Mouse (Mus musculus) CH12.LX (cell line): Measurements from ENCODE around the gene Wnt6. TPM values are rescaled to one million over a fixed set of nuclear protein-coding genes. Genes with fewer than 3 reads are reported as not detected.

Source experiments
- DNase-seq: peaks from one replicate; pipeline ENCODE4 v3.0.0-alpha.2; 2013; ENCODE audit errors: extremely low read depth
- H3K27ac ChIP-seq: 2 replicates; pipeline ENCODE4 v1.5.1; 2012; ENCODE audit warnings: low read depth, mild to moderate bottlenecking, control low read depth, moderate library complexity; ENCODE audit not compliant: insufficient read depth
- H3K27me3 ChIP-seq: replicated peaks from 2 replicates; pipeline ENCODE3; 2012; ENCODE audit warnings: inconsistent platforms
- H3K36me3 ChIP-seq, 2 experiments: replicated peaks in 1 of 2; 2 replicates each; pipeline versions ENCODE3 to v1.6.1; 2012; ENCODE audit warnings: inconsistent platforms in 1 of 2, low read length in 1 of 2, mild to moderate bottlenecking in 1 of 2, mixed read lengths in 1 of 2, moderate library complexity in 1 of 2; ENCODE audit not compliant: control insufficient read depth in 1 of 2, insufficient read depth in 1 of 2
- H3K4me1 ChIP-seq, 2 experiments: 2 replicates each; pipeline ENCODE4 v1.6.1; 2012; ENCODE audit warnings: inconsistent platforms in 1 of 2, moderate library complexity in 1 of 2; ENCODE audit not compliant: insufficient read depth in 2 of 2, control insufficient read depth in 1 of 2
- H3K4me2 ChIP-seq: 2 replicates; pipeline ENCODE4 v1.6.1; 2012; ENCODE audit warnings: low read depth, mild to moderate bottlenecking, control low read depth; ENCODE audit not compliant: poor library complexity, insufficient read depth, severe bottlenecking
- H3K4me3 ChIP-seq, 3 experiments: fragments of 150-350 bp in 1 of 3; sonication (generic) in 1 of 3; replicated peaks in 1 of 3; 2 replicates each; pipeline versions ENCODE3 to v1.5.1; 2011 to 2012; ENCODE audit warnings: low read depth in 2 of 3, low read length in 2 of 3, mild to moderate bottlenecking in 2 of 3, moderate library complexity in 2 of 3, control low read depth in 1 of 3, improper control_type of control experiment in 1 of 3, inconsistent platforms in 1 of 3, mixed read lengths in 1 of 3; ENCODE audit not compliant: poor library complexity in 1 of 3
- H3K79me2 ChIP-seq: replicated peaks from 2 replicates; pipeline ENCODE4 v1.6.1; 2012; ENCODE audit warnings: mild to moderate bottlenecking, moderate library complexity; ENCODE audit not compliant: control insufficient read depth, poor library complexity, insufficient read depth, severe bottlenecking; ENCODE audit errors: extremely low read depth
- H3K9ac ChIP-seq: 2 replicates; pipeline ENCODE4 v1.6.1; 2012; ENCODE audit warnings: low read depth, mild to moderate bottlenecking, control low read depth, moderate library complexity; ENCODE audit not compliant: insufficient read depth
- H3K9me3 ChIP-seq: replicated peaks from 2 replicates; pipeline ENCODE3; 2012; ENCODE audit warnings: low read length, inconsistent platforms, mixed read lengths
- BHLHE40 ChIP-seq: IDR thresholded peaks from 2 replicates; pipeline ENCODE4 v1.6.1; 2011; ENCODE audit warnings: mild to moderate bottlenecking, low read depth, low read length, improper control_type of control experiment
- CHD2 ChIP-seq: IDR thresholded peaks from 2 replicates; pipeline ENCODE4 v1.6.1; 2011; ENCODE audit warnings: low read length, improper control_type of control experiment
- CTCF ChIP-seq, 2 experiments: IDR thresholded peaks in 1 of 2; conservative IDR thresholded peaks in 1 of 2; 2 replicates each; pipeline ENCODE4 v1.5.1; 2011 to 2012; ENCODE audit warnings: low read depth in 2 of 2, low read length in 2 of 2, improper control_type of control experiment in 1 of 2, inconsistent platforms in 1 of 2, mild to moderate bottlenecking in 1 of 2, moderate library complexity in 1 of 2
- E2F4 ChIP-seq: IDR thresholded peaks from 2 replicates; pipeline ENCODE4 v1.6.1; 2011; ENCODE audit warnings: low read depth, low read length, improper control_type of control experiment; ENCODE audit not compliant: insufficient replicate concordance
- EP300 ChIP-seq: IDR thresholded peaks from 2 replicates; pipeline ENCODE4 v1.6.1; 2011; ENCODE audit warnings: low read length, improper control_type of control experiment
- ETS1 ChIP-seq: conservative IDR thresholded peaks from 2 replicates; pipeline ENCODE4 v1.6.1; 2012; ENCODE audit warnings: low read depth, mild to moderate bottlenecking, inconsistent platforms, low read length, improper control_type of control experiment, moderate library complexity
- HCFC1 ChIP-seq: IDR thresholded peaks from 2 replicates; pipeline ENCODE4 v1.6.1; 2012; ENCODE audit warnings: low read depth, mild to moderate bottlenecking, inconsistent platforms, low read length, improper control_type of control experiment
- IRF4 ChIP-seq: IDR thresholded peaks from 2 replicates; pipeline ENCODE4 v1.6.1; 2014; ENCODE audit warnings: low read depth, mild to moderate bottlenecking, inconsistent platforms, low read length, improper control_type of control experiment
- JUN ChIP-seq: IDR thresholded peaks from 2 replicates; pipeline ENCODE4 v1.6.1; 2011; ENCODE audit warnings: low read depth, mild to moderate bottlenecking, low read length, improper control_type of control experiment, moderate library complexity; ENCODE audit not compliant: insufficient read depth
- JUND ChIP-seq: conservative IDR thresholded peaks from 2 replicates; pipeline ENCODE4 v1.6.1; 2011; ENCODE audit warnings: low read depth, low read length, improper control_type of control experiment
- KAT2A ChIP-seq: IDR thresholded peaks from 2 replicates; pipeline ENCODE4 v1.6.1; 2012; ENCODE audit warnings: low read length, improper control_type of control experiment, inconsistent platforms; ENCODE audit not compliant: insufficient replicate concordance
- MAFK ChIP-seq: IDR thresholded peaks from 2 replicates; pipeline ENCODE4 v1.6.1; 2011; ENCODE audit warnings: low read length, improper control_type of control experiment; ENCODE audit not compliant: insufficient replicate concordance
- MAX ChIP-seq: IDR thresholded peaks from 2 replicates; pipeline ENCODE4 v1.6.1; 2011; ENCODE audit warnings: low read length, improper control_type of control experiment
- MAZ ChIP-seq: IDR thresholded peaks from 2 replicates; pipeline ENCODE4 v1.6.1; 2012; ENCODE audit warnings: low read depth, mild to moderate bottlenecking, inconsistent platforms, low read length, improper control_type of control experiment, moderate library complexity
- MEF2A ChIP-seq: IDR thresholded peaks from 2 replicates; pipeline ENCODE4 v1.6.1; 2014; ENCODE audit warnings: low read depth, mild to moderate bottlenecking, inconsistent platforms, low read length, improper control_type of control experiment, borderline replicate concordance
- MXI1 ChIP-seq: IDR thresholded peaks from 2 replicates; pipeline ENCODE4 v1.6.1; 2011; ENCODE audit warnings: mild to moderate bottlenecking, low read depth, low read length, improper control_type of control experiment
- MYC ChIP-seq: IDR thresholded peaks from 2 replicates; pipeline ENCODE4 v1.6.1; 2011; ENCODE audit warnings: low read depth, mild to moderate bottlenecking, improper control_type of control experiment, low read length
- NELFE ChIP-seq: IDR thresholded peaks from 2 replicates; pipeline ENCODE4 v1.6.1; 2011; ENCODE audit warnings: low read depth, low read length, improper control_type of control experiment
- PAX5 ChIP-seq: IDR thresholded peaks from 2 replicates; pipeline ENCODE4 v1.6.1; 2012; ENCODE audit warnings: low read length, inconsistent platforms, mixed read lengths
- POLR2A ChIP-seq: IDR thresholded peaks from 2 replicates; pipeline ENCODE4 v1.6.1; 2011; ENCODE audit warnings: low read depth, mild to moderate bottlenecking, improper control_type of control experiment, low read length
- RAD21 ChIP-seq: IDR thresholded peaks from 2 replicates; pipeline ENCODE4 v1.6.1; 2011; ENCODE audit warnings: low read depth, mild to moderate bottlenecking, low read length, improper control_type of control experiment, moderate library complexity
- RCOR1 ChIP-seq: conservative IDR thresholded peaks from 2 replicates; pipeline ENCODE4 v1.6.1; 2012; ENCODE audit warnings: low read depth, mild to moderate bottlenecking, inconsistent platforms, low read length, improper control_type of control experiment
- SIN3A ChIP-seq: IDR thresholded peaks from 2 replicates; pipeline ENCODE4 v1.6.1; 2012; ENCODE audit warnings: low read length, improper control_type of control experiment, inconsistent platforms
- SMC3 ChIP-seq: IDR thresholded peaks from 2 replicates; pipeline ENCODE4 v1.6.1; 2011; ENCODE audit warnings: low read depth, low read length, improper control_type of control experiment
- TBP ChIP-seq: conservative IDR thresholded peaks from 2 replicates; pipeline ENCODE4 v1.6.1; 2011; ENCODE audit warnings: low read depth, low read length, improper control_type of control experiment
- TCF12 ChIP-seq: IDR thresholded peaks from 2 replicates; pipeline ENCODE4 v1.6.1; 2014; ENCODE audit warnings: low read depth, mild to moderate bottlenecking, inconsistent platforms, low read length, improper control_type of control experiment
- UBTF ChIP-seq: IDR thresholded peaks from 2 replicates; pipeline ENCODE4 v1.6.1; 2012; ENCODE audit warnings: low read depth, mild to moderate bottlenecking, inconsistent platforms, low read length, improper control_type of control experiment, moderate library complexity
- USF1 ChIP-seq: IDR thresholded peaks from 2 replicates; pipeline ENCODE4 v1.6.1; 2014; ENCODE audit warnings: low read depth, mild to moderate bottlenecking, inconsistent platforms, low read length, improper control_type of control experiment
- USF2 ChIP-seq: conservative IDR thresholded peaks from 2 replicates; pipeline ENCODE4 v1.6.1; 2011; ENCODE audit warnings: low read depth, low read length, improper control_type of control experiment
- ZC3H11A ChIP-seq: IDR thresholded peaks from 2 replicates; pipeline ENCODE4 v1.6.1; 2012; ENCODE audit warnings: low read depth, mild to moderate bottlenecking, inconsistent platforms, low read length, improper control_type of control experiment
- ZKSCAN1 ChIP-seq: IDR thresholded peaks from 2 replicates; pipeline ENCODE4 v1.6.1; 2012; ENCODE audit warnings: low read depth, inconsistent platforms, low read length, improper control_type of control experiment, borderline replicate concordance
- dilution Hi-C: fragments of 300-500 bp; cut with MboI; formaldehyde crosslinking; loops from 2 replicates; pipeline ENCODE4 v1.14.3; 2020; ENCODE audit warnings: low sequenced_read_pairs; ENCODE audit not compliant: extremely low pct_unique_long_range_greater_than_20kb, extremely low pct_ligation_motif_present
- in situ Hi-C: fragments of 300-500 bp; cut with MboI; formaldehyde crosslinking; loops from 3 replicates; pipeline ENCODE4 v1.14.3; 2019; ENCODE audit warnings: low sequenced_read_pairs, low pct_ligation_motif_present, low pct_unique_long_range_greater_than_20kb, mixed read lengths
- polyA plus RNA-seq: library from polyadenylated mRNA; unstranded; fragments of >175 nt; gene quantifications from 2 replicates; pipeline ENCODE4 v1.2.1, GENCODE M21; 2012; ENCODE audit warnings: low read depth; ENCODE audit not compliant: insufficient read length
- total RNA-seq, 2 experiments: library from RNA; depleted of rRNA; stranded (reverse); fragments of 300-350 nt in 1 of 2; fragments of >200 nt in 1 of 2; gene quantifications; 2 replicates each; pipeline ENCODE4 v1.2.3; 2012 to 2014

Wnt6 gene
- total and polyA plus RNA-seq, 3 experiments = 0.67 to 3.4 (median 1.7) TPM

DNA sequence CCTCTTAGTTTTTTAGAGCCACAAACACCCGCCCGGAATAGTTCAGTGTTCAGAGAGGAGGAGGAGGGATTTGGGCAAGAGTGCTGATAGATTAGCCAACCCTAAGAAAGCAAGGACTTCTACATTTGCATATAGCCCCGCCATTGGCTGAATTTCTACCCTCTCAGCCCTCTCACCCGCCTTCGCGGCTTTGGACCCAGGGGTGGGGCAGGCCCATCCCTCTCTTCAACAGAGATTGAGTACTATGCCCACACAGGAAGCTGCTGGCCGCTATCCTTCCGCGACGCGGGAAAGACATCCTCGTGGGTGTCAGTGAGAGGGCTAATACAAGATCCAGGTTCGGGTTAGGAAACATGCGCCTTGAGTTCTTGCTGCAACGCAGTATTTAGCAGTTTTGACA, 1.4 kb downstream of the Wnt6 start (continued):
- TF ChIP-seq E2F4 (no peak), RAD21 (no peak), JUN (no peak), MAFK (no peak), CHD2 (peak; percentile 51), HCFC1 (peak; percentile 26; the same call in 1 of the 2 replicates)

DNA sequence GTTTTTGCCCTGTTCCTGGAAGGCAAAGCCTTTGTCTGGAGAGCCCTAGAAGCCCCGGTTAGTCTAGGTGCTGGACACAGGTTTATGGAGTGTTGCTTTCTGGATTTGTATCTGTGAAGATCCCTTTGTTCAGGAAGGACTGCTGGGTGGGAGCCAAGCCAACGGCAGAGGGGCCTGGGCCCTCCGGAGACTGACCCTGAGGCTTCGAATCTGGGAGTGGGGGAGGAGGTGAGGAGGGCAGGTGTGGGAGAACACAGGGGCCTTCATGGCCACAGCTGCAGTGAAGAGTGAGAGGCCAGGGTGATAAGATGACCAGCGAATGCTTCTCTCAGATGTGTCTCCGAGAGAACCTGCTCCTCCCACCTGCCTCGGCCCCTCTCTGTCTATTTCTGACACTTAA, 2.4 kb downstream of the Wnt6 start:
- no peak for DNase-seq
- Histone ChIP-seq H3K9me3 (no peaks in the 10 kb centered on the region), H3K4me1 (peaks cover 19 to 50% of the 10 kb centered on the region in 2 experiments), H3K4me3 (no peak overlapping the region), H3K9ac (peak overlapping the region; percentile 37; the same call in 1 of the 2 replicates), H3K27me3 (peaks cover 24% of the 10 kb centered on the region), H3K36me3 (no peaks in the 10 kb centered on the region), H3K4me2 (peak overlapping the region; percentile 86), H3K27ac (peak overlapping the region; percentile 49), H3K79me2 (no peaks in the 10 kb centered on the region)
- in situ Hi-C loops (loop anchor here (5.0 kb wide), 1 partner anchor 33 kb away; no protein-coding TSS in a partner anchor), dilution Hi-C loops (no loop called here)
- TF ChIP-seq NELFE (no peak), BHLHE40 (no peak), MXI1 (0 out of 2 replicates have a peak, but pooled peaks have one; percentile 30), IRF4 (0 out of 2 replicates have a peak, but pooled peaks have one; percentile 8)

DNA sequence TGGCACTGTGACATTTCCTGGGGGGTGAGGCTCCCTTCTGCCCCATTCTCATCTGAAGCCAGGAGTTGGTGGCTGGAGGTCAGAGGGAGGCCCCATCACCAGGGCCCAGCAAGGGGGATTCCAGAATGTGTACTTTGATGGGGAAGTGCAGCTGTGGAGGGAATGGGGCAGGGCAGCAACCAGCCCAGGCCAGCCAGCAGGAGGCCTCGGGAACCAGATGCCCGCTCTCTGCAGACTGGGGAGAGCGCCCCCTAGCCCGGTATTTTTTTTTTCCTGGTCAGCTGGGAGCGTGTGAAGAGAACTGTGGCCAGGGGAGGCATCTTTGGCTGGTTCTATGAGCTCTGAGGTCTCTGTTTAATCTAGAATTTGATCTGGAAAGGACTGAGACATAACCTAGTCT, 4.1 kb downstream of the Wnt6 start:
- Histone ChIP-seq H3K9ac (no peak overlapping the region), H3K4me1 (peaks cover 19 to 53% of the 10 kb centered on the region in 2 experiments), H3K9me3 (no peaks in the 10 kb centered on the region), H3K4me3 (no peak overlapping the region), H3K27ac (peak overlapping the region; percentile 72), H3K36me3 (no peaks in the 10 kb centered on the region), H3K27me3 (peaks cover 15% of the 10 kb centered on the region), H3K4me2 (no peak overlapping the region), H3K79me2 (no peaks in the 10 kb centered on the region)
- no peak for DNase-seq
- dilution Hi-C loops = no loop called here
- in situ Hi-C loops = no loop called here
- TF ChIP-seq ZC3H11A (no peak), RAD21 (peak; percentile 11), MXI1 (no peak), ETS1 (no peak), CTCF (conservative IDR thresholded peaks at IDR 0.05 in 1 of 2, IDR thresholded peaks at IDR 0.05 in 1 of 2; ENCODE audit: low read depth in 2 of 2, low read length in 2 of 2) (peak; percentile 27 to 97; a peak in 3 of 4 replicates), SMC3 (peak; percentile 35), MYC (no peak), USF2 (no peak), USF1 (no peak), TCF12 (peak; percentile 67), NELFE (no peak), ZKSCAN1 (no peak), RCOR1 (no peak), SIN3A (no peak), TBP (no peak), JUN (no peak), POLR2A (no peak), KAT2A (no peak), HCFC1 (no peak; the same call in 1 of the 2 replicates), EP300 (no peak; the same call in 1 of the 2 replicates), UBTF (peak; percentile 65; the same call in 1 of the 2 replicates), JUND (no peak), PAX5 (no peak), MAZ (no peak), MEF2A (no peak), MAX (no peak)
